Mouse (Mus musculus): ENCODE measurements around the gene Itk.

DNA sequence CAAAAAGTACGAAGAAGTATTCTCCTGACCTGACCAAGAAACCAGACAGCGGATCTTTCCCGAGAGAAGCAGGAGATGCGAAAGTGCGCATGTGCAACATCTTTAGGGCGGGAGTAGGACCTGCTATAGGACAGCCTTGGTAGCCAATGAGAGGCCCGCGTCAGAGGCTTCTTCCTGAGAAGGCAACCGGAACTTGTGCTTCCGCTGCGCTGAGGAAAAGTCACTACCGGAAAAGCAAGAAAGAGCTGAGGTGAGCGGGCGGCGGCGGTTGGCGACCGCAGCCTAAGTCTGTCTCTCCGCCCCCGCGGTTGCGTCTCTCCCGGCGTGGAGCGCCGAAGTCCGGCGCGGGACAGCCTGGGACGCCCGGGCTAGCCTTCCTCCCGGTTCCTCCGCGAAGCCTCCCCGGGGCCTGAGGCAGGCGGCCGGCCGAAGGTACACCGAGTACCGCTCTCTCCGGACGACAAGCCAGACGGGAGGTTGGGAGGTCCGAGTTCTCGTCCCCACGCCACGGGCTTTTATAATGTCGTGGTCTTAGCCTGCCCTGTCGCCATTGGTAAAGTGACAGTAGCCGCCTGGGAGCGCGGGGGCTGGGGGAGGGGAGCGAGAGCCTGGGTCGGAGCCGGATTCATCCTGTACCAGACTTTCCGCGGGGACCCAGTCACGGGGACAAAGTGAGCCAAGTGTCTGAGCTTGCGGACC, 47.6 kb upstream of the Itk start, which contains the start of gene Med7:
- TF ChIP-seq CTCF (IDR thresholded peaks at IDR 0.05; ENCODE audit: extremely low read depth, insufficient read depth, insufficient read length, insufficient replicate concordance) (no peak), POLR2A (IDR thresholded peaks at IDR 0.05; ENCODE audit: low read depth, low read length) (peak; percentile 65)
